Mouse (Mus musculus) mammary gland, adult 2 months (tissue): ENCODE data around the gene Vsig4. TPM values are rescaled to one million over a fixed set of nuclear protein-coding genes. Genes with fewer than 3 reads are reported as not detected.

Experiments used
- polyA plus RNA-seq: library from polyadenylated mRNA; depleted of rRNA; stranded (reverse); fragments of >200 nt; gene quantifications from 2 replicates; pipeline ENCODE4 v1.2.3, GENCODE M21; 2012; ENCODE audit warnings: low replicate concordance; rRNA removed

Vsig4 gene
- polyA plus RNA-seq = 0.14 and 0.20 TPM in 2 replicates

GRCm38 (mm10) chrX:96293338-96293737 is at the start of gene Vsig4:
Vsig4 (minus strand) TSS chrX:96293438.

Other genes starting within 250 kb of the Vsig4 start
- gene Msn, start 197.4 kb downstream of the Vsig4 start, polyA plus RNA-seq = 134 and 182 TPM in 2 replicates
- gene Heph, start 161.9 kb upstream of the Vsig4 start, polyA plus RNA-seq = 6.0 and 14.6 TPM in 2 replicates
- 0.06 TPM in 1 of 2 replicates, not detected in the other for gene Hsf3, start 162.9 kb upstream of the Vsig4 start, polyA plus RNA-seq